Mouse (Mus musculus) G1E (cell line): ENCODE measurements around the gene Gna11. TPM values are rescaled to one million over a fixed set of nuclear protein-coding genes. Genes with fewer than 3 reads are reported as not detected.

Source experiments
- ATAC-seq: 2 replicates; pipeline ENCODE4 v1.8.0; 2016; ENCODE audit warnings: mild to moderate bottlenecking; ENCODE audit not compliant: insufficient number of reproducible peaks, poor library complexity, low FRiP score, severe bottlenecking; ENCODE audit errors: extremely low read depth
- DNase-seq: peaks from one replicate; pipeline ENCODE4 v3.0.0; 2012; ENCODE audit warnings: low spot score
- H3K27me3 ChIP-seq: 2 replicates; pipeline ENCODE4 v1.6.1; 2012; ENCODE audit warnings: mild to moderate bottlenecking, low read length, inconsistent platforms; ENCODE audit not compliant: insufficient read depth
- H3K36me3 ChIP-seq: replicated peaks from 2 replicates; pipeline ENCODE3; 2012; ENCODE audit warnings: mild to moderate bottlenecking, inconsistent platforms
- H3K4me1 ChIP-seq: 2 replicates; pipeline ENCODE4 v1.6.1; 2012; ENCODE audit warnings: low read depth, low read length, inconsistent platforms, mixed read lengths; ENCODE audit not compliant: insufficient read depth
- H3K4me3 ChIP-seq: 2 replicates; pipeline ENCODE4 v1.5.1; 2012; ENCODE audit warnings: low read depth, mild to moderate bottlenecking, inconsistent platforms, low read length, moderate library complexity, mixed read lengths
- H3K9me3 ChIP-seq: replicated peaks from 2 replicates; pipeline ENCODE4 v1.6.1; 2012; ENCODE audit warnings: inconsistent platforms
- CTCF ChIP-seq: IDR thresholded peaks from 2 replicates; pipeline ENCODE4 v1.5.1; 2012; ENCODE audit warnings: low read depth, low read length, inconsistent platforms, mixed read lengths
- GATA1 ChIP-seq: IDR thresholded peaks from 2 replicates; pipeline ENCODE4 v1.6.1; 2012; ENCODE audit warnings: borderline replicate concordance, low read length, inconsistent platforms, mixed read lengths
- GATA2 ChIP-seq: IDR thresholded peaks from 2 replicates; pipeline ENCODE4 v1.6.1; 2012; ENCODE audit warnings: low read depth, low read length, inconsistent platforms, borderline replicate concordance
- POLR2AphosphoS5 ChIP-seq: IDR thresholded peaks from 2 replicates; pipeline ENCODE4 v1.6.1; 2012; ENCODE audit warnings: low read depth, low read length, inconsistent platforms; ENCODE audit not compliant: insufficient replicate concordance
- TAL1 ChIP-seq: conservative IDR thresholded peaks from 2 replicates; pipeline ENCODE4 v1.6.1; 2012; ENCODE audit warnings: low read depth, low read length, inconsistent platforms, mixed read lengths
- polyA plus RNA-seq: library from polyadenylated mRNA; stranded (reverse); fragments of >175 nt; gene quantifications from 2 replicates; pipeline ENCODE4 v1.2.3, GENCODE M21; 2012
- total RNA-seq, 2 experiments: library from RNA; stranded (forward) in 1 of 2; stranded (reverse) in 1 of 2; fragments of 200-1000 nt in 1 of 2; fragments of >200 nt in 1 of 2; fragmentation: Nextera tagmentation in 1 of 2; gene quantifications; 2 replicates each; pipeline ENCODE4 v1.2.3; 2014 to 2017

Gene Gna11
- total and polyA plus RNA-seq, 3 experiments, result 6.5 to 14.0 (median 9.7) TPM

DNA sequence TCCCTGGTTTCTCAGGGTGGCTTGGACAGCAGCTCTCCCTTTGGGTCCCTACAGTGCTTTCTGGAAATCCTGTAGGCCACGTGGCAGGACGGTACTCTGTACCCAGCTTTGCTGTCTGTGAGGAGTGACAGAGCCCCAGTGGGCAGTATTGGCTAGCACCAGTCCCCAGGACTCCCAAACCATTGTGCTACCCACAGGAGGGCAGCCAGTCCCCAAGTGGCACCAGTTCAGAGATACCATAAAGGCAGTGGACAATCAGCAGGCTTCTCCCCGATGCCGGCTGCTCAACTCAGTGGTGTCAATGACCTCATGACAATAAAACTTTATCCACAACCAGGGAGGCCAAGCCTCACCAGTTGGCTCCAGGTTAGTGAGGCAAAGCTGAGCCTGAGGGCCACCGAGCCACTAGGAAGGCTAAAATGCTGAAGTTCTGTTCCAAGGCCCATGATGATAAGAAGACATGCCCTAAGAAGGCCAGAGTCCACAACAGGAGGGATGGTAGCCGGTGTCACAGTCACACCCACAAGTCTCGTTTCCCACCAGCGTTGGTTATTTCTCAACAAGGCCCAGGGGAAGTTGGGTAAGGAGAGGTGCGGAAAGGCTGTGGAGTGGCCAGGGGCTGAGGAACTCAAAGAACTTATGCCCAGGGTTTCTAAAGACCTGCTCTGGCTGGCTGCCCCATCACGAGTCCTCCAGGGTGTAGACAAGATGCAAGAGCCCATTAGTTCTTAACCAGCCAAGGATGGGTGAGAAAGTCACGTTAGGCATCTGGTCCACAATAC is 50.5 kb downstream of the Gna11 start:
- peaks cover 69% of the 10 kb centered on the region for H3K36me3 ChIP-seq
- TF ChIP-seq POLR2AphosphoS5 (no peak), GATA1 (no peak), TAL1 (no peak), CTCF (no peak), GATA2 (no peak)
- ATAC-seq (no peak), DNase-seq (no peak)
- peak overlapping the region; percentile 97; the same call in 1 of the 2 replicates for H3K4me3 ChIP-seq
- H3K4me1 ChIP-seq, result peaks cover 84% of the 10 kb centered on the region
- no peaks in the 10 kb centered on the region for H3K9me3 ChIP-seq
- H3K27me3 ChIP-seq, result no peaks in the 10 kb centered on the region

DNA sequence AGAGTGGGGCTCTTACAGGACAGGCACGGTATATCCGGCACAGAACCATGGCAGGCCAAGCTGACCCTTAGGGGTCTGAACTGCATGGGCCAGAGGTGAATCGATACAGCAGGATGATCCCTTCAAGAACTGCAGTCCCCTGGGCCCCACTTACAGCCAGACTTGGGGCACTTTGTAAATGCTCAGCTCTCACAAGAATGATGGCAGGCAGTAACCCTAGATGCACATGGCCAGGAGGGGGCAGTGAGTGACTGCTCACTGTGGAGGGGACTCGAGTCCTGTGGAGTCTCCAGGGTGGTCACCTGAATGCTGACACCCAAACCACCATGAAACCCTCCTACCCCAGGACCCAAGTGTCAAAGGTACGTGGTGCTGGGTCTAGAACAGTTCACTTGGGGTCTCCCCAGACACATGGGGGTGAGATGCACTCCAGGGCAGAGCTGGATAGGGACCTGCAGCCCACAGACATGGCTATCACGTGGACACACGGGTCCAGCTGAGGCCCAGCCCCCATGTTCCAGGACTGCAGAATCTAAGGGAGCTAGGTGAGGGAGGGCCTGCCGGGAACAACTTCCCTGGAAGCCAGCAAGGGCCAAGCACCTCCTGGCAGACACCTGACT is 51.3 kb downstream of the Gna11 start:
- peaks cover 78% of the 10 kb centered on the region for H3K4me1 ChIP-seq
- TF ChIP-seq GATA2, result no peak
- no peak for TF ChIP-seq CTCF
- no peak for TF ChIP-seq POLR2AphosphoS5
- TF ChIP-seq GATA1, result no peak
- TF ChIP-seq TAL1, result no peak

DNA sequence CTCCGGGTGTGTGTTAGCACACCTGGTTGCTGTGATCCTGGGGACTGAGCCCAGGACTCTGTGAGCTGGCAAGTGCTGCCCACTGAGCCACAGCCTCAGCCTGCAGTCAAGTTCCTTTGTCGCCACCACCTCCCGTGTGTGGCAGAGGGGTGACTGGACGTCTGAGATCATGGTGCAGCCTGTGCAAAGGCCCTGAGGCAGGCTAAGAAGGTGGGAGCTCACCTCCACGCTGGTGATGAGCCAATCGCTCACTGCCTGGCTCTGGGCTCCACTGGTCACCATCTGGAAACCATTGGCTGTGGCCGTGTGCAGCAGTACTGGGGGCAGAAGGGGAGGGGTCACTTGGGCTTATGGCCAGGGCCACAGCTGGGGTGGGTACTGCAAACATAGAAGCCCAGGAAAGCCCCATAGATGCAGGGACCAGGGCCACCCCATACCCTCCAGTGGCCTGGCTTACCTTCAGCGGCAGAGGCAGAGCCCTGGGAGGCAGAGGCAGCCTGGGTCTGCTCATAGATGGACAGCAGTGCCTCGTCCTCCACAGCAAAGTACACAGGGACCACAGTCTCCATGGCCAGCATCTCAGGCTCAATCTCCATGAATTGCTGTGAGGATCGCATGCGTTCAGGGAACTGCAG is 52.3 kb downstream of the Gna11 start:
- Histone ChIP-seq H3K9me3 (no peaks in the 10 kb centered on the region), H3K27me3 (no peaks in the 10 kb centered on the region; the same call in 1 of the 2 replicates), H3K36me3 (peaks cover 75% of the 10 kb centered on the region), H3K4me3 (peak overlapping the region; percentile 2; the same call in 1 of the 2 replicates), H3K4me1 (peaks cover 77% of the 10 kb centered on the region)
- ATAC-seq (no peak), DNase-seq (no peak)
- TF ChIP-seq GATA2, result no peak
- TF ChIP-seq POLR2AphosphoS5, result no peak
- no peak for TF ChIP-seq TAL1
- TF ChIP-seq GATA1, result no peak
- TF ChIP-seq CTCF, result no peak

More for the DNA sequence above, 51.3 kb downstream of the Gna11 start:
- peak overlapping the region; percentile 97; the same call in 1 of the 2 replicates for H3K4me3 ChIP-seq
- H3K27me3 ChIP-seq, result no peaks in the 10 kb centered on the region
- no peak for ATAC-seq
- no peak for DNase-seq
- no peaks in the 10 kb centered on the region for H3K9me3 ChIP-seq
- peaks cover 69% of the 10 kb centered on the region for H3K36me3 ChIP-seq

DNA sequence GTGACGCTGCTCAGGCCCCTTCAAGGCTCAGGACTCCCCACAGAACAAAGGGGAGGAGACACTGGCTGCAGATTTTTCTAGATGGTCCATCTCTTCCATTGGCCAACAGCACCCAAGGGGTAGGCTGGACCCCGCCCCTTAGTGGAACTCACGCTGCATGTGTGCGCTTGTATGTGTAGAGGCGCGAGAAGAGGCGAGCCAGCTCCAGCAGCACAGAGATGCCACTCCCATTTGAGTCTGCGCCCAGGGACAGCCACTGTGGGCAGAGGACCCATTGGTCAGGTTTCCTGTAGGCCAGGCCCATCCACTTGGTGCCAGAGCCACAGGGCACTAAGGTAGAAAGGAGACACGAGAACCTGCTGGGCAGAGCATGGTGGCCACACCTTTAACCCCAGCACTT is 54.0 kb downstream of the Gna11 start:
- Histone ChIP-seq H3K4me1 (peaks cover 71% of the 10 kb centered on the region), H3K27me3 (no peaks in the 10 kb centered on the region; the same call in 1 of the 2 replicates), H3K36me3 (peaks cover 92% of the 10 kb centered on the region), H3K4me3 (no peak overlapping the region), H3K9me3 (no peaks in the 10 kb centered on the region)
- ATAC-seq, result no peak
- no peak for TF ChIP-seq POLR2AphosphoS5
- no peak for TF ChIP-seq GATA2
- no peak for TF ChIP-seq TAL1
- TF ChIP-seq CTCF, result no peak
- no peak for TF ChIP-seq GATA1
- DNase-seq, result no peak

DNA sequence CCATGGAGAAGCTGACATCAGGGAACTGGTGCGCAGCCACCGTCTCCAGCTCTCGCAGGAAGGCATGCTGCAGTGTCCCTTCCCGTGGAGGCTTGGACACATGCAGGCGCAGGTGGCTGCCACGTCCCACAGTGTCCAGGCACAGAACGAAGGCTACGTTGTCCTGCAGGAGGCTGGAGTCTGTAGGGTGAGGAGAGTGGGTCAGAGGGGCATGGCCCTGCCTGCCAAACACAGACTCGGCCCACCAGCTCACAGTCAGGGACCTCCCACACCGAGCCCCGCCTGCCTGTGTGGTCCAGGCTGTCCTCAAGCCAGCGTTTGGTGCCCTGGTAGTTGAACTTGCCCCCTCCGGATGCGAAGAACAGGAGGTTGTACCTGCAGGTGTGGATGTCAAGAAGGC is 55.0 kb downstream of the Gna11 start:
- no peaks in the 10 kb centered on the region; the same call in 1 of the 2 replicates for H3K27me3 ChIP-seq
- no peak for DNase-seq
- peaks cover 67% of the 10 kb centered on the region for H3K4me1 ChIP-seq
- H3K4me3 ChIP-seq, result no peak overlapping the region
- no peaks in the 10 kb centered on the region for H3K9me3 ChIP-seq
- no peak for ATAC-seq
- TF ChIP-seq TAL1, result no peak
- TF ChIP-seq GATA1, result no peak
- TF ChIP-seq POLR2AphosphoS5, result no peak
- TF ChIP-seq CTCF, result no peak
- TF ChIP-seq GATA2, result no peak
- peaks cover 100% of the 10 kb centered on the region for H3K36me3 ChIP-seq

DNA sequence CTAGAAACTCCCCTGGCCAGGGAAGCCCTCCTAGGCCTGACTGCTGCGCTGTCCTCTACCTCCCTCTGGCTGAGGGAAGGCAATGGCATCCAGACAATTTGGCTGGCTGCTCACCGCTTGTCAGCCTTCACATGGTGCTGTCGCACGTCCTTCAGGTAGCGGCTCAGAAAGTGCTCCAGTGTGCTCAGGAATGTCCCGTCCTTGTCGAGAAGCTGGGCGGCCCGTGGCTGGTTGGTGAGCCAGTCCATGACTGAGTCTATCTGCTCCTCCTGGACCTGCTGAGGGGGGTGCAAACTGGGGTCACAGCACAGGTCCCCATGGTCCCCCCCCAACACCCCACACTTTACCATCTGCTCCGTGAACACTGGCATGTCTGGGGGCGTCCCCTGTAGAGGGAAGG is 56.9 kb downstream of the Gna11 start:
- TF ChIP-seq GATA1 (no peak), TAL1 (no peak), GATA2 (no peak), CTCF (no peak), POLR2AphosphoS5 (no peak)
- Histone ChIP-seq H3K4me3 (no peak overlapping the region), H3K9me3 (no peaks in the 10 kb centered on the region), H3K36me3 (peaks cover 82% of the 10 kb centered on the region), H3K4me1 (peaks cover 58% of the 10 kb centered on the region), H3K27me3 (no peaks in the 10 kb centered on the region; the same call in 1 of the 2 replicates)
- DNase-seq (no peak), ATAC-seq (no peak)
